Mouse (Mus musculus): ENCODE measurements at regions not wholly inside any gene's neighbourhood (a gene's known extent, or its start where the extent isn't known, plus 50 kb on each side); places are given as distances from the start of the nearest gene placed in this dataset.
A peak's percentile ranks its signal among the peaks of the same experiment; 100 is the strongest.

DNA sequence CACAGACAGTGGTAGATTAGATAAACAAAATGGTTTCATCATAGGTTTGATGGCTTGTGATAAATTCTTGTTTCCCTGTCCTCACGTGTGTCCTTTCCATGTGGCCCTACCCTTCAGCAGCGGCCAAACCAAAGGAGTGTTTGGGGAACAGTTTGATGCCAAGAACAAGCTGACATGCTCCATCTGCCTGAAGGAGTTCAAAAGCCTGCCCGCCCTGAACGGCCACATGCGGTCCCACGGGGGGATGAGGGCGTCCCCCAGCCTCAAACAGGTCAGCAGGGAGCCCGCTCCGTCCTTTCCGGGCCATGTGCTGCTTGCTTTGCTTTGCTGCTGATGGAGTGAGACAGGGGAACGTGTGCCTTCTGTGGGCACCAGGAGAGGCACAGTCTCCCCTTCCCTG, 51.0 kb upstream of the Mrps10 start:
- H3K4me3 ChIP-seq (ENCODE audit: insufficient read depth, low read depth, low read length), result no peak overlapping the region
- no peaks in the 10 kb centered on the region for H3K4me1 ChIP-seq (ENCODE audit: control insufficient read depth, insufficient read depth, insufficient read length, low read length)
- no peak overlapping the region for H3K27ac ChIP-seq (replicated peaks; ENCODE audit: low read depth, low read length)

DNA sequence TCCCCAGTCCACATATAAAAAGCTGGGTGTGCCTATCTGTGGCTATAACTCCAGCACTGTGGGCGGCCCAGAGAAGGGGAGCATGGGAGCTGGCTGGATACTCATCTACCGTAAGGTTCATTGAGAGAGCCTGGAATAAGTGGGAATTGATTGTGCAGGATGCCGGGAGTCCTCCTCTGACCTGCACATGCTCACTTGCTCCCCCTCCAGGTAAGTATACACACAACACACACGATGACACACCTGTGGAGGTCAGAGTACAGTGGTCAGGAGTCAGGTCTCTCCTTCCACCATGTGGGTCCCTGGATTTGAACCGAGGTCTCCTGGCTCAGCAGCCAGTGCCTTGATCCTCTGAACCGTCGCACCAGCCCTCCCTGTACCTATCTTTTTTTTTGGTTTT, 55.5 kb upstream of the Mrps10 start:
- H3K4me3 ChIP-seq (ENCODE audit: insufficient read depth, low read depth, low read length), result no peak overlapping the region
- H3K4me1 ChIP-seq (ENCODE audit: control insufficient read depth, insufficient read depth, insufficient read length, low read length), result no peaks in the 10 kb centered on the region
- H3K27ac ChIP-seq (replicated peaks; ENCODE audit: low read depth, low read length), result no peak overlapping the region

DNA sequence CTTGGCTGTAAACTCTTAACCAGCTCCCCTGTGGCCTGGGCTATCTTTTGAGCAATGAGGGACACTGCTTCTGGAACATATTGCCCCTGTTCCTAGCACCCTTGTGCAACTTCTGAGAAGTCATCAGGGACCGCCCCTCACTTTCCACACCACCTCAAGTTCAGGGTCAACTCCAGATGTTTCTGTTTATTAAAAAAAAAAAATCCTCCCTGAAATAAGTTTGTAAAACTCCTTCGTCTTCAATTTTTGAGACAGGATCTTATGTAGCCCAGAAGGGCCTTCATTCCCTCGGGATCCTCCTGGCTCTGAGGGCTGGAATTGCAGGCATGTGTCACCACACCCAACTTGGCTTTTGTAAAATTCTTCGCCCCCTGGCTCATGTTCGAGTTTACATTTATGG, 57.4 kb upstream of the Mrps10 start:
- H3K27ac ChIP-seq (replicated peaks; ENCODE audit: low read depth, low read length), result no peak overlapping the region
- H3K4me3 ChIP-seq (ENCODE audit: insufficient read depth, low read depth, low read length), result no peak overlapping the region
- no peaks in the 10 kb centered on the region for H3K4me1 ChIP-seq (ENCODE audit: control insufficient read depth, insufficient read depth, insufficient read length, low read length)

DNA sequence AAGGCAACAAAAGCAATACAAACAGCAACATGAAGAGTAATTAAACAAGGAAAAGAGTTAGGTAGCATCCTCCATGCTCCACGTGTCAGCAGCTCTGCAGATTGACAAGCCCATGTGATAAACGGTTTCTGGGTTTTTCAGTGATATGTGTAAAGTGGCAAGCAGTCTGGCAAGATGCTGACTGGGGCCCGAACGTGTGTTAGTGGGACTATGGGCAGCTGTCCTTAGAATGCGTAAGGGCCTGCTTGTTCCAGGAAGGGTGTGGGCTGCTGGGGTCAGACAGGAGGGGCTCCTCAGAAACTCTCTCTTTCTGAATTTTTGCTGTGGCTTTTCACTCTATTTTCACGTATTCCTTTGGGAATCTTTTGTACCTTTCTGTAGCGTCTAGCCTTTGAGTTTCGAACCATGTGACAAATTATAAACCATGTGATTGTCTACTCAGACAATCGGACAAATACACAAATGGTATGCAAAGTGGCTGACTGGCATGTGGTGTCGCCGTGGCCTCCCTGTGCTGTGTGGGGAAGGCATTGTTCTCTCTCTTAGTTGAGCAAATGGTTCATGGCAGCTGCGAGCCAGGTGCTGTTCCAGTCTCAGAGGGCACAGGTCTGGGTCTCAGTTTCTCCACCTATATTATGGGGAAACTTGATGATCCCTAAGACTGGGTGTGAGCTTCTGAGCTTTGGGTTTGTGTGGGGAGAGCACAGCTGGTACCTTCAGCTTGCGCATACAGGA, 62.5 kb upstream of the Mrps10 start:
- no peaks in the 10 kb centered on the region for H3K4me1 ChIP-seq (ENCODE audit: control insufficient read depth, insufficient read depth, insufficient read length, low read length)
- H3K27ac ChIP-seq (replicated peaks; ENCODE audit: low read depth, low read length), result no peak overlapping the region

DNA sequence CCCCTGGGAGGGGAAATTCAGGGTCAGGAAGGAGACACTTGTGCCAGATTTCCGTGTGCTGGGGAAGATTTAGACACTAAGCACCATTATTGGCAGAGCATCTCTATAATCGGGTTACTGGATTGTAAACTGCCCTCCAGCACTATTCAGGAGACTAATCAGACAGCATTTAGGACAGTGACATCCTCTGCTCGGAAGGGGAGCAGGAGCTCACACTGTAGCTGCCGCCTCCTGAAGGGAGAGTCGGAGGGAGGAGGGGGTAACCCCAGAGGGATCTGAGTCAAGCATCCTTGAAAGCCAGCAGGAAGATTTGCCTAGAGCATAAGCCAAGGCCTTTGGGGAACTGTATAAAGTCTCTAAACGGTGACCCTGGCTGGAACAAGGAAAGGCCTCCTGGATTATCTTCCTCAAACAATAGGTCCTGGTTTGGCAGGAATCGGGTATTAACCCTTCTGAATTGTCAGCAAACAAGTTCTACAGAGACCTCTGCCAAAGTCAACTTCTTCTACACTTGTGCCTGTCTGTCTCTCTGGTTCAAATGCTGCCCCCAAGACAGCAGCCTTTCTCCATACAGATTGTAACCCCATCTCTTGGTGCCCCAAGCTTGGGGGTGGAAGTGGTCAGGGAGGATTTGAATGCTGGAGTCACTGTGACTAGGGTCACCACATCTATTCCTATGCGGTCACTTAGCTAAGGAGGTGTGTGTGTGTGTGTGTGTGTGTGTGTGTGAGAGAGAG, 64.1 kb upstream of the Mrps10 start:
- no peak overlapping the region for H3K27ac ChIP-seq (replicated peaks; ENCODE audit: low read depth, low read length)
- H3K4me3 ChIP-seq (ENCODE audit: insufficient read depth, low read depth, low read length), result no peak overlapping the region
- no peaks in the 10 kb centered on the region for H3K4me1 ChIP-seq (ENCODE audit: control insufficient read depth, insufficient read depth, insufficient read length, low read length)

More for the DNA sequence above, 62.5 kb upstream of the Mrps10 start:
- no peak overlapping the region for H3K4me3 ChIP-seq (ENCODE audit: insufficient read depth, low read depth, low read length)

DNA sequence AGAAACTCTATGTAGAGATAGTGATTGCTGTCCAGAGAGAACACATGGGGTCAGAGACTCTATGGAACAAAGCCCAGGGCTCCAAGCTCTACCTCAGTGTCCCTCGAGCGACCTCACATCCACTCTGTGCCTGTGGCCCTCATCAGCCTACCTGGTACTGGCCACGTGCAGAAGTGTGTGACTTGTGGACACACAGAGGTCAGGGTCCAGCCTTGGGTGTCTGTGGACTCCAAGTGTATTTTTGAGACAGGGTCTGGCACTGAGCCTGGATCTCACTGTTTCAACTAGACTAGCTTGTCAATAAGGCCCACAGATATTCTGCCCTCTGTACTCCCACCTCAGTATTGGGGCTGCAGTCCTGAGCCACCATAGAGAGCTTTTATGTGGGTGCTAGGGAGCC, 65.1 kb upstream of the Mrps10 start:
- H3K27ac ChIP-seq (replicated peaks; ENCODE audit: low read depth, low read length), result no peak overlapping the region
- H3K4me3 ChIP-seq (ENCODE audit: insufficient read depth, low read depth, low read length), result no peak overlapping the region
- no peaks in the 10 kb centered on the region for H3K4me1 ChIP-seq (ENCODE audit: control insufficient read depth, insufficient read depth, insufficient read length, low read length)

DNA sequence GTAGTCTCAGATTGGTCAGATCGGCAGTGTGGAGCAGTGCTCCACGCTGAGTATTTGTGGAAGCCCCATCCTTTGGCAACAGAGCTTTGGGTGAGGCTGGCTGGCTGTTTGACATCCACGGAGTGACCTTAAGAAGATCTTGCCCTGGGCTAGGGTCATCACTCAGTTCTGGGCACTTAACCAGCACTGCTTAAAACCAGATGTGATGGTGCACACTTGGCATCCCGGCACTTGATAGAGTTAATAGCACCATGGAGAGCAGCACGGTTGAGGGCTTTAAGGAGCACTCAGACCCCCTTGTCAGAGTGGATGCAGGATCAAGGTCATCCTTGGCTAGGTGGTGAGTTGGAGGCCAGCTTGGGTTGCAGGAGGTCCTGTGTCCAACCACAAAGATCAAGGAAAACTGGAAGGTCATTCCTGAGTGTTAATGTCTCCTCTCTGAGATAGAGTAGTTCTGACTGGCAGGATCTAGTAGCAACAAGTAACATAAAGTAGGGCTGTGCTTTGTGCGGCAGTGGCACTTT, 70.2 kb upstream of the Mrps10 start:
- Histone ChIP-seq H3K27ac (replicated peaks; ENCODE audit: low read depth, low read length) (no peak overlapping the region), H3K4me3 (ENCODE audit: insufficient read depth, low read depth, low read length) (no peak overlapping the region), H3K4me1 (ENCODE audit: control insufficient read depth, insufficient read depth, insufficient read length, low read length) (no peaks in the 10 kb centered on the region)

DNA sequence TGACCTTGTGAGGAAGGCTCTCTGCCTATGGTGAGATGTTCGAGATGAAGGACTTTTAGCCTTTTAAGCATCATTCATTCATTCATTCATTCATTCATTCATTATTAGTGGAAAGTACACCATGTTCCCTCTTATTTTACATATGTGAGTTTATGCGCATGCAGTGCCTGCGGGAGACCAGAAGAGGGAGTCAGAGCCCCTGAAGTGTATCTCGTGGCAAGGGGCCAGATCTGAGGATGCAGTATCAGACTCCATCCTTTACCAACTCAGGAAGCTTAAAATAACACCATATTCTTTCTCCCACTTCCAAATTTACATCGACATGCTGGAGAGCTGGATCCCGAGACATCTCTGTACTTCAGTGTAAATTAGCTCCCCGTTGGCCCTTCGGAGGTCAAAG, 70.7 kb upstream of the Mrps10 start:
- H3K4me3 ChIP-seq (ENCODE audit: insufficient read depth, low read depth, low read length), result no peak overlapping the region
- H3K4me1 ChIP-seq (ENCODE audit: control insufficient read depth, insufficient read depth, insufficient read length, low read length), result no peaks in the 10 kb centered on the region
- no peak overlapping the region for H3K27ac ChIP-seq (replicated peaks; ENCODE audit: low read depth, low read length)

DNA sequence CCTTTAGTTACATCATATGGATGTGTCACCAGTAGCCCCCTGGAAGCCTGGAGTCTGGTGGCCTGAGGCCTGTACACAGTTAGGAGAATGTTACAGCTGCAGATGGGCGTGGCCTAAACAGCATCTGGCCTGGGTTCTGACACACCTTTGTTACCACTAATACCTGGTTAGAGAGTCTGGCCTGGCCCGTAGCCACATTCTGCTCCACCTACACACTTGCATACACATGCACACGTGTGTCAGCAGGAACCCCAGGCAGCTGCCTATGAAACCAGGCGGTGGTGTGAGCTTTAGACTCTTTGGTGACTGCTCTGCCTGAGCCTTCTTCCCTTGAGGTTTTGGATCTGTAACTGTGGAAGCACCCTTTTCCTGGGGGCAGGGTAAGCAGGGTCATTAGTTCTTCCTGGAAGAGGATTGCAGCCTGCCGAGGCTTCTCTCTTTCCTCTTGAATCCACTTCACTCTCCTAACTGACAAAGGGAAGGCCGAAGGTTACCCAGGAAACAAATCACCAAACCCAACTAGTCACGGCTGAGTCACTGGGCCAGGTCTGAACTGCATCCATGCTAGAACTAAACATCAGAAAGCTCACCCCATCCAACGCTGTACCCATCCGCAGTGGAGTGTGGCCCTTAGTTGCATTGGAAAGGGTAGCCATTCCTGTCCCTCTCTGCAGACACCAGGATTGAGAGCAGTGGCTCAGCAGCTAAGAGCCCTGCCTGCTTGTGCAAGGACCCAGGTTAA, 71.8 kb upstream of the Mrps10 start:
- H3K4me1 ChIP-seq (ENCODE audit: control insufficient read depth, insufficient read depth, insufficient read length, low read length), result no peaks in the 10 kb centered on the region
- no peak overlapping the region for H3K27ac ChIP-seq (replicated peaks; ENCODE audit: low read depth, low read length)
- no peak overlapping the region for H3K4me3 ChIP-seq (ENCODE audit: insufficient read depth, low read depth, low read length)

DNA sequence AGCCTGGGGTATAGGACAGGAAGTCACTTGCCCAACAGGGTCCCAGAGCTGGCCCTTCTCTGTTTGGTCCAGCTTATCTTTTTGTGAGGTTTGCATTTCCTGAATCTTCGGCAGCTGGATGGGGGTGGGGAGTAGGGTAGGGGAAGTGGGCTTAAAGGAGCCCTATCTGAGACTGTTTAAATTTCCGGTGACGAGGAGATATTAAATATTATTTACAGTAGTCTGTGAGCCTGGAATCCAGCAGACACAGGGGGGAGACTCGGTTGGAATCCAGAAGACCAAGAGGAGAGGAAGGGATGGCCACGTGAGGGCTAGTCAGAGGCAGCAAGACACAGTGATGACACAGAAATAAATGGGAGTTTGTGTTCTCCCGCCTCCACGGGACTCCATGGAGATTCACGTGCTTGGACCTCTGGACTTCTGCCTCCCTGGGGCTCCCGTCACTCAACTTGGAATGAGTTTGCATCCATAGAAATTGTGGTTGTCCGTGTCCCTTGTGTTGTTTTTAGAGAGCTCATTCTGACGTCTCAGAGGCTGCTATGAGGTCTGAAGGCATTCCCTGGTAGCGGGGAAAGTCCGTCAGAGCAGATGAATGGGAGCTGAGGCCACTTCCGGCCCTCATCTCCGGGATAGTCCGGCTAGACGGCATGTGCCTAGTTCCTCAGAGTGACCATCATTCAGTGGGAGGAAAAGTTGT, 73.2 kb upstream of the Mrps10 start:
- peak overlapping the region; percentile 61 for H3K27ac ChIP-seq (replicated peaks; ENCODE audit: low read depth, low read length)
- no peaks in the 10 kb centered on the region for H3K4me1 ChIP-seq (ENCODE audit: control insufficient read depth, insufficient read depth, insufficient read length, low read length)
- H3K4me3 ChIP-seq (ENCODE audit: insufficient read depth, low read depth, low read length), result peak overlapping the region; percentile 28; the same call in 1 of the 2 replicates

DNA sequence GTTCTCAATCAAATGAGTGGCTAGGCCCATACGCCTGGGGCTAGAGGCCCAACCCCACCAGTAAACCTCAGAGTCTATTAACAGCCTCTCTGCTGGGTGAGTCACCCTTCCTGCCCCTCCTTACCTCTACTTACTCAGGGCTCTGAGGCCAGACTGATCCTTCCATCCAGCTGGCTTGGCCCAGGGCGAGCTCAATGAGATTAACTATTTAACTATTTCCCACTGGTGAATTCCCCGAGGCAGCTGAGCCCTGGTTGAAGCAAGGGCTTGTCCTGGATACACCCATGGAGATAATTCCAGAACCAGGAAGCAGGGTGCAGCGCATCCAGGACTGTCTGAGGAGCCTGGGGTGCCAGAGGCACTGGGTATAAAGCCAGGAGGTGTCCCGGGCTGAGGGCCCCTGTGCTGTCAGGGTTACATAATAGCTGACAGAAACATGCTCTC, 74.6 kb upstream of the Mrps10 start:
- Histone ChIP-seq H3K4me3 (ENCODE audit: insufficient read depth, low read depth, low read length) (no peak overlapping the region), H3K27ac (replicated peaks; ENCODE audit: low read depth, low read length) (no peak overlapping the region), H3K4me1 (ENCODE audit: control insufficient read depth, insufficient read depth, insufficient read length, low read length) (no peaks in the 10 kb centered on the region)

DNA sequence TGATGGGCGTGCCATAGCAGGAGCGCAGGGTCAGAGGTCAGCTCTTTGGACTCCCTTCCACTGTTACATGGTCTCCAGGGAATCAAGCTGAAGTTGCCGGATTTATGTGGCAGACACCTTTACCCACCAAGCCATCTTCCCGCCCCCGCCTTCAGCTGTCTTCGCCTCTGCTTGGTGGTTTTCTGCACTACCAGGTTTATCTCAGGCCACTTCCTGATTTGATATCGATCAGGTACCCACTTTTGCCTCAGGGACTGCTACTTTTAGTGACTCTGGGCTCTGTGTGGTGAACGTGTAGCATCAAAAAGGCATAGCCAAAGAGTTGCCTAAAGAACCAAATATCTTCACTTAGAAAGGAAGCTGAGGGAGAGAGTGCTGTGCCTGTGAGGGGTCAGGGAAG, 75.5 kb upstream of the Mrps10 start:
- H3K4me3 ChIP-seq (ENCODE audit: insufficient read depth, low read depth, low read length), result no peak overlapping the region
- H3K4me1 ChIP-seq (ENCODE audit: control insufficient read depth, insufficient read depth, insufficient read length, low read length), result no peaks in the 10 kb centered on the region
- no peak overlapping the region for H3K27ac ChIP-seq (replicated peaks; ENCODE audit: low read depth, low read length)

DNA sequence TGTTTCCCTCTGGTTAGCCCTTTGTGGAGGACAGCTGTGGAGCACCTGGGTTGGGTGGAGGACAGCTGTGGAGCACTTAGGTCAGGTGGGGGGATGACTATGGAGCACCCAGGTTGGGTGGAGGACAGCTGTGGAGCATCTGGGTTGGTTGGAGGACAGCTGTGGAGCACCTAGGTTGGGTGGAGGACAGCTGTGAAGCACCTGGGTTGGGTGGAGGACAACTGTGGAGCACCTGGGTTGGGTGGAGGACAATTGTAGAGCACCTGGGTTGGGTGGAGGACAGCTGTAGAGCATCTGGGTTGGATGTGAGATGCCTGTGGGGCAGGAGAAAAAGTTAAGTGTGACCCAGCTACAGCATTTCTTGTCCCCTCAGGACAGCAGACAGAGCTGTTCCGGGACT, 77.1 kb upstream of the Mrps10 start:
- no peak overlapping the region for H3K4me3 ChIP-seq (ENCODE audit: insufficient read depth, low read depth, low read length)
- H3K27ac ChIP-seq (replicated peaks; ENCODE audit: low read depth, low read length), result no peak overlapping the region
- H3K4me1 ChIP-seq (ENCODE audit: control insufficient read depth, insufficient read depth, insufficient read length, low read length), result no peaks in the 10 kb centered on the region

DNA sequence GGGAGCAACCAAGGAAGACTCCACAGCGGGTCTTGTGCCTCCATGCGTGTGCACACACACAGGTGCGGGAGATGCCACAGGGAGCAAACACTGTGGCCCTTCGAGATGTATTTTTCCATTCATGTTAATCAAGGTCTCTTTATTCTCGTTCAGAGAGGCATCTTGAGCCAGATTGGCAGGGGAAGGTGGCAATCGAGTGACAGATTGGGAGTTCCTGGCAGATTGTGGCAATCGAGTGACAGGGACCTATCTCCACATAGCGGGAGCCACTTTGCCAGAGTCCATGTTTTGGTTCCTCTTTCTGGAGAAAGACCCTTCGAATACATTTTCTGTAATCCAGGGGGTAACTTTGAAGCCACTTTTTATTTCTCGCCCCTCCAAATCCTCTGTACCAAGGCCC, 83.1 kb upstream of the Mrps10 start:
- H3K4me3 ChIP-seq (ENCODE audit: insufficient read depth, low read depth, low read length), result no peak overlapping the region
- H3K4me1 ChIP-seq (ENCODE audit: control insufficient read depth, insufficient read depth, insufficient read length, low read length), result no peaks in the 10 kb centered on the region; the same call in 1 of the 2 replicates
- no peak overlapping the region for H3K27ac ChIP-seq (replicated peaks; ENCODE audit: low read depth, low read length)

DNA sequence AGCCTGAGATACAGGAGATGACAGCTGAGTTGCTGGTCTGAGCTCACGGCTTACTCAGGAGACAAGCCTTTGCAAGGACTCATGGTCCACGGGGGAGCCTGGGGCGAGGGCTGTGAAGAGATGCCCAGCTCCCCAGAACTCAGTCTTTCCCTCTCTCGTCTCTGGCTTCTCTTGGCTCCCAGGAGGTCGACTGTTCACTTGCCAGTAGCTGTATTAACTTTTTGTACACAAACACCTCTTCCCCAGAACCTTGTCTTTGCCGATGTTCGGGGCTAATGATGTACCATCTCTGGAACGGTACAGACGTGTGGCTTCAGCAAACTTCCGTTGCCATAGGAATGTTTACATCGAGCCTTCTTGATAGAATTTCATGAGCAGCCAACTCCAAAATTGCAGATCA, 84.5 kb upstream of the Mrps10 start:
- no peak overlapping the region for H3K27ac ChIP-seq (replicated peaks; ENCODE audit: low read depth, low read length)
- H3K4me3 ChIP-seq (ENCODE audit: insufficient read depth, low read depth, low read length), result no peak overlapping the region
- no peaks in the 10 kb centered on the region; the same call in 1 of the 2 replicates for H3K4me1 ChIP-seq (ENCODE audit: control insufficient read depth, insufficient read depth, insufficient read length, low read length)
